Mouse (Mus musculus) erythroblast, embryonic 14.5 days (primary cell): ENCODE measurements around the gene Ampd2. TPM values are rescaled to one million over a fixed set of nuclear protein-coding genes. Genes with fewer than 3 reads are reported as not detected.

Experiments
- H3K27me3 ChIP-seq: 2 replicates; pipeline ENCODE4 v1.6.1; 2012; ENCODE audit warnings: inconsistent platforms; ENCODE audit not compliant: control insufficient read depth
- H3K36me3 ChIP-seq: 2 replicates; pipeline ENCODE4 v1.6.1; 2012; ENCODE audit warnings: mild to moderate bottlenecking, inconsistent platforms; ENCODE audit not compliant: control insufficient read depth
- H3K4me1 ChIP-seq: 2 replicates; pipeline ENCODE4 v1.6.1; 2012; ENCODE audit warnings: inconsistent platforms; ENCODE audit not compliant: control insufficient read depth
- H3K4me3 ChIP-seq: replicated peaks from 2 replicates; pipeline ENCODE3; 2012; ENCODE audit warnings: moderate library complexity, mild to moderate bottlenecking, inconsistent platforms
- H3K9me3 ChIP-seq: 2 replicates; pipeline ENCODE4 v1.6.1; 2012; ENCODE audit warnings: low read length, inconsistent platforms, mixed read lengths; ENCODE audit not compliant: control insufficient read depth
- GATA1 ChIP-seq: IDR thresholded peaks from 2 replicates; pipeline ENCODE4 v1.6.1; 2012; ENCODE audit warnings: low read length, inconsistent platforms, mixed read lengths
- TAL1 ChIP-seq: IDR thresholded peaks from 3 replicates; pipeline ENCODE4 v1.6.1; 2012; ENCODE audit warnings: low read length, inconsistent platforms, mixed read lengths
- polyA plus RNA-seq: library from polyadenylated mRNA; stranded (reverse); fragments of >175 nt; gene quantifications from 2 replicates; pipeline ENCODE4 v1.2.3, GENCODE M21; 2012

Ampd2 gene
- polyA plus RNA-seq, 1 experiment, result 10.5 TPM

- Histone ChIP-seq H3K4me3 (peak overlapping the region; percentile 54), H3K27me3 (no peaks in the 10 kb centered on the region), H3K36me3 (peaks cover 52% of the 10 kb centered on the region), H3K4me1 (peaks cover 79% of the 10 kb centered on the region), H3K9me3 (no peaks in the 10 kb centered on the region)
- TF ChIP-seq GATA1 (peak; percentile 78), TAL1 (peak; percentile 75)
Observed at GRCm38 (mm10) chr3:108098316-108098715, 11.9 kb upstream of the Ampd2 start.

GRCm38 (mm10) chr3:108097656-108098055 lies 11.2 kb upstream of the Ampd2 start:
- TF ChIP-seq GATA1 (no peak), TAL1 (no peak)

GRCm38 (mm10) chr3:108096726-108097125 lies 10.3 kb upstream of the Ampd2 start:
- no peaks in the 10 kb centered on the region for H3K9me3 ChIP-seq
- TF ChIP-seq GATA1 (peak; percentile 97), TAL1 (peak; percentile 94)
- peaks cover 89% of the 10 kb centered on the region for H3K4me1 ChIP-seq
- H3K36me3 ChIP-seq, result peaks cover 40% of the 10 kb centered on the region
- peak overlapping the region; percentile 54 for H3K4me3 ChIP-seq
- peaks cover 5% of the 10 kb centered on the region for H3K27me3 ChIP-seq

More at GRCm38 (mm10) chr3:108097656-108098055, 11.2 kb upstream of the Ampd2 start:
- Histone ChIP-seq H3K4me1 (peaks cover 85% of the 10 kb centered on the region), H3K36me3 (peaks cover 45% of the 10 kb centered on the region), H3K9me3 (no peaks in the 10 kb centered on the region), H3K4me3 (peak overlapping the region; percentile 54), H3K27me3 (no peaks in the 10 kb centered on the region)

- H3K4me1 ChIP-seq, result peaks cover 87% of the 10 kb centered on the region
- peak overlapping the region; percentile 54 for H3K4me3 ChIP-seq
- peaks cover 37% of the 10 kb centered on the region for H3K36me3 ChIP-seq
- TF ChIP-seq TAL1 (no peak), GATA1 (no peak)
- peaks cover 5% of the 10 kb centered on the region for H3K27me3 ChIP-seq
- no peaks in the 10 kb centered on the region for H3K9me3 ChIP-seq
Observed at GRCm38 (mm10) chr3:108096226-108096625, 9.8 kb upstream of the Ampd2 start.

- TF ChIP-seq GATA1 (no peak), TAL1 (no peak)
Observed at GRCm38 (mm10) chr3:108094976-108095760, 8.7 kb upstream of the Ampd2 start.

GRCm38 (mm10) chr3:108094146-108094545 lies 7.7 kb upstream of the Ampd2 start:
- no peaks in the 10 kb centered on the region for H3K9me3 ChIP-seq
- TF ChIP-seq GATA1 (no peak), TAL1 (no peak)
- H3K36me3 ChIP-seq, result peaks cover 18% of the 10 kb centered on the region
- H3K27me3 ChIP-seq, result peaks cover 5% of the 10 kb centered on the region
- no peak overlapping the region for H3K4me3 ChIP-seq
- peaks cover 82% of the 10 kb centered on the region for H3K4me1 ChIP-seq

More at GRCm38 (mm10) chr3:108094976-108095760, 8.7 kb upstream of the Ampd2 start:
- peaks cover 83% of the 10 kb centered on the region for H3K4me1 ChIP-seq
- peaks cover 5% of the 10 kb centered on the region for H3K27me3 ChIP-seq
- H3K9me3 ChIP-seq, result no peaks in the 10 kb centered on the region
- peaks cover 28% of the 10 kb centered on the region for H3K36me3 ChIP-seq
- peak overlapping the region; percentile 3 for H3K4me3 ChIP-seq

GRCm38 (mm10) chr3:108093306-108093705 lies 6.9 kb upstream of the Ampd2 start:
- H3K27me3 ChIP-seq, result peaks cover 5% of the 10 kb centered on the region
- peaks cover 80% of the 10 kb centered on the region for H3K4me1 ChIP-seq
- peaks cover 13% of the 10 kb centered on the region for H3K36me3 ChIP-seq
- H3K4me3 ChIP-seq, result no peak overlapping the region
- no peaks in the 10 kb centered on the region for H3K9me3 ChIP-seq
- TF ChIP-seq GATA1 (no peak), TAL1 (no peak)

- peaks cover 74% of the 10 kb centered on the region for H3K4me1 ChIP-seq
- H3K36me3 ChIP-seq, result peaks cover 8% of the 10 kb centered on the region
- no peaks in the 10 kb centered on the region for H3K9me3 ChIP-seq
- H3K4me3 ChIP-seq, result no peak within 1 kb of the TSS
- no peak for TF ChIP-seq GATA1
- TF ChIP-seq TAL1, result no peak
- H3K27me3 ChIP-seq, result peaks cover 5% of the 10 kb centered on the region
Observed at GRCm38 (mm10) chr3:108092536-108093115, 6.2 kb upstream of the Ampd2 start, which contains the start of gene Gnat2. TSS of gene Gnat2 (plus strand) at chr3:108092789.

GRCm38 (mm10) chr3:108092030-108092429 lies 5.6 kb upstream of the Ampd2 start:
- H3K4me1 ChIP-seq, result peaks cover 74% of the 10 kb centered on the region
- TF ChIP-seq TAL1, result no peak
- no peak for TF ChIP-seq GATA1
- peaks cover 5% of the 10 kb centered on the region for H3K27me3 ChIP-seq
- no peak overlapping the region for H3K4me3 ChIP-seq
- H3K9me3 ChIP-seq, result no peaks in the 10 kb centered on the region
- H3K36me3 ChIP-seq, result peaks cover 8% of the 10 kb centered on the region
